Mouse (Mus musculus): ENCODE results near the gene Il1b.

Il1b gene

DNA sequence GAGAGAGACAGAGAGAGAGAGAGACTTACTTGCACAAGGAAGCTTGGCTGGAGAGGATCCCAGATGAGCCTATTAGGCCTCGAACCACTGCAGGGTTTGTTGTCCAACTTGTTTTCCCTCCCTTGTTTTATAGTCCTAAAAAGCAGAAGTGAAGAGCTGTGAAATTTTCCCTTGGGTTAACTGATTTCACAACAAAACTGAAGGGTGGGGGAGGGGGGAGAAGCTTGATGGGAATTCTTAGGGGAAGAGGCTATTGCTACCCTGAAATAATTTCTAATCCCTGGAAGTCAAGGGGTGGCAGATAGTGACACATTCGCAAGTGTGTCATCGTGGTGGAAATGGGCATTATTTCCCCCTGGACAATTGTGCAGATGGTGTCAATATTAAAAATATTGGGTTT, at the start of gene Il1b:
Gene Il1b (minus strand): TSS at position 101 of the 400 bp plus-strand sequence.
- no peak for DNase-seq (ENCODE audit: low spot score in 2 of 2)

DNA sequence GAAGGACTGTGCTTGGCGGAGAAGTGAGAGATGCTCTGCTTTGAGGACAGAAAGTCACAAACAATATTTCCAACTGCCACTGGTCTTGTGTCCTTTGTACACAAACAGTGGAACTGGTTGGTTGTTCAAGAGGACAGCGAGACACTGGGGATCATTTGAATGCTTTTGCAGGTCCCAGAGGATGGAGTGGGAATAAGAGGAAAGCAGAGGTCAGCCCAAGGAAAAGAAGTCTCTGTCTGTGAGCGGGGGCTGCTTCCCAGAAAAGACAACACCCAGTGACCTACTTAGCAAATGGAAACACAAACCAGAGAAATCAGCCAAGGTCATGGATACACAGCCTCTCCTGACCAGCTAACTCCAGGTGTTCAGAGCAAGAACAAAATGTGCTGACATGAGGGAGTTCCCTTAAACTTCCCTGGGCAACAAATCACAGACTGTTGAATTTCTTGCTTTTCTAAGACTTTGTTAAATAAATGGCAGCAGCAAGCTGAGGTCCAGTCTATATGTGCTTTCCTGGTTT, 48.5 kb upstream of the Il1b start:
- DNase-seq (ENCODE audit: low spot score in 2 of 2) = no peak

DNA sequence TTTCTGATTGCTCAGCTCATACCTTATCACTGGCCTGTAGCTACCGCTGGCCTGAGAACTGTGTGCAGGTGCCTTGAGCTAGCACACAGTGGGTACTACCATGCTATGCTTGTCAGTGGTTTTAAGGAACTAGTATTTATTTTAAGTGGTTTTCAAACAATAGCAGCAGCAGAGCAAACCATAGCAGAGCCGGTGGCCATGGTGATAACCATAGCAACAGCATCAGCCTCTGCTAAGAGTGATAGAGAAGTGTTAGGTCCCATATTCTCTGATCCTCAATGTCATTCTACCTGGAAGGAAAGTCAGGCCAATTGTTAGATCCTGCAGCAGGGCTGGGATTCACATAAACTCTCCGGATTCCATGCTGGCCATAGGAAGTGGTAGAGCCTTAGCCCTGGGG, 43.7 kb upstream of the Il1b start:
- peak in 1 of 2 experiments; percentile 23 for DNase-seq (ENCODE audit: low spot score in 2 of 2)

DNA sequence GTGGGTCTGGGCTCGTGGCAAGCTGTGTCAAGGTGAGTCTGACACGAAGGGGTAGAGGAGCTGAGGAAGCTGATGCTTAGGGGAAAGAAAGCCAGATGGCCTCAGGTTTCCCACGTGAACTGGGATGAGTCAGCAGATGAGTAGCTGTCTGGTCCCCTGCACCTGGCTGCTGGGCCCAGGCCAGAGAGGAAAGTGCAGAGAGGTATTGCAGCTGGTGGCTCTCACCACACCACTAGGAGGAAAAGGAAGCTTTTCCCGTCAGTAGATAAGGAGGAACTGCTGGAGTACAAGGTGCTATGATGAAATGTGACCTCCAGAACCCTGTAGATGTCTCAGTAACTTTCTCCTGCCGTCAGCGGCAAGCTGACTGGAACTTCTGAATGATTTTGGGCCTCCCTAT, 42.5 kb upstream of the Il1b start:
- peak in 1 of 2 experiments; percentile 24 for DNase-seq (ENCODE audit: low spot score in 2 of 2)

DNA sequence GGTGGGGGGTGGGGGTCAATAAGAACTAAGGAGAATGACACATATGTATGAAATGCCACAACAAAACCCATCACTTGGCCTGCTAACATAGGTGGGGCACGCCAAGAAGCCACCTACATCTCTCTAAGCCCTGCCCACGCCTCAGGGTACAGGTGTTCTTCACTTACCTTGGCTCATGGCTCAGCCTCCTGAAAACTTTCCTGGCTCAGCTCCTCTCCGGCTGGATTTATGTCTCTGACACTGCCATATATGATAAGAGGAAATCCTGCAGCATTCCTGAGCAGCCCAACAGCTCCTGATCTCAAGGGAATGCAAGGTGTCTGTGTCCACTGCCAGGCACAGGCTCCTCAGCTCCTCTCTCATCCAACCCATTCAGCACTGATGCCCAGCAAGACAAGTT, 40.7 kb upstream of the Il1b start:
- DNase-seq (ENCODE audit: low spot score in 2 of 2) = no peak

DNA sequence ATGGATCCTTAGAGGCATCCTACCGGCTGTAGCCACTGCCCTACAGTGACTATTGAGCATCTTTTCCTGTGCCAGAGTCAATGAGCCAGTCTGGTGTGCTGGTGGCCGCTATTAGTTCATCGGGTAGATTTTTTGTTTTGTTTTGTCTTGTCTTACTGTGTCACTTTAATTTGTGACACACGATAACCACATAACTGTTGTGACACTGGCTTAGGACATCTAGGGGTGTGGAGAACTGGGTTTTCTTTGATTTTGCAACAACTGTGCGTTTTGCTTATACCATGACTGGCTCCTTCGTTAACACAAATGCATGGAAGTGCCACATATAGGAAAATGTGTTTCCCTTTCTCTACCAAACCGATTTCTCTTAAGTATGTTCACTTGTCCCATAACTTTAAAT, 39.4 kb upstream of the Il1b start:
- no peak for DNase-seq (ENCODE audit: low spot score in 2 of 2)

DNA sequence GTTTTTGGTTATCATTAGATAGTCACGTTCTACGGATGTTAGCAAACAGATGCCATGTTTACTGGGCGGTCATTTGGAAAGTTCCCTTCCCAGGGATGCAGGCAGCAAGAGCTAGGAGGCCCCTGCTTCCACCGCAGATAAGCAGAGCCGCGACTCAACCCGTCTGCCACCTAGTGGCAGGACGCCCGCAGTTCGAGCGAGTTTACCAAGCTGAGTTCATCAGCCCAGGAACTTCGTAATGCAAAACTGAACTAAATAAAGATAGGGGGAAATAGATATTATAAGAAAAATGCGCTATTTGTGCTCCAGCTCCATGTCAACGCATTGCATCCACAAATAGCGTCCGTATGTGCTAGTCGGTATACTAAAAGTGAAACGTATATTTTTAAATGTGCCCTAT, 37.5 kb upstream of the Il1b start:
- DNase-seq (ENCODE audit: low spot score in 2 of 2) = peak; percentile 30 to 90

DNA sequence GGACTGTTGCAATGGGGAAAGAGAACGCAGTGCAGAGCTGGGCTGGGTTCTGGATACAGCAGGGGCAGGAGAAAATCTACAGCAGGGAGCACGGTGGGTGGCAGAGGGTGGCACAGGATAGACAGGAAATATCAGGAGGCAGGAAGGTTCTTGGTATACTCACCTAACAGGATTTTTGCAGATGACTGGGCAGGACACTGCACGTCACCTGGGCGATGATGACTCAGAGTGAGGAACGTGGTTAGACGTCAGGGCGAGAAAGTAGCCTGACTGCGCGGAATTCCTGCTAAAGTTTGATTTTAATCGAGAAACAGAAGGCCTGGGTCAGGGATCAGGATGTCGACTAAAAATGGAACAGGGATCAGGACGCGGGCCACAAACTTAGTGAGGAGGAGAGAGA, 36.7 kb upstream of the Il1b start:
- DNase-seq (ENCODE audit: low spot score in 2 of 2) = no peak

DNA sequence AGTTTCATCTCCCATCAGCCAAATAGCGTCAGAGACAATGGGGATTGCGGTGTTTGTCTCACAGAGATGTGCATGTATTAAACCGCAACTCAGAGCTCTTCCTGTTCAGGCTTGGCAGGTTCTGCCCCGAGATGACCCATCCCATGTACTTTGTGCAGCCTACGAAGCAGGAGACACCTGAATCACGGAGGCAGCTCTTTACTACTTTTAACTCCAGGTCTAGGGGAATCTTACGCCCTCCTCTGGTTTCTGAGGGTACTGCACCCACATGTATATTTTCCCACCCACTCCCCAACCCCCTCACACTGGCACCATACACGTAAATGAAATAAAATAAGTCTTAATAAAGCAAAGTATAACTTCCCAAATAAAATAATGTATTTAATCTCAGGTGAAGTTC, 35.6 kb upstream of the Il1b start:
- no peak for DNase-seq (ENCODE audit: low spot score in 2 of 2)

DNA sequence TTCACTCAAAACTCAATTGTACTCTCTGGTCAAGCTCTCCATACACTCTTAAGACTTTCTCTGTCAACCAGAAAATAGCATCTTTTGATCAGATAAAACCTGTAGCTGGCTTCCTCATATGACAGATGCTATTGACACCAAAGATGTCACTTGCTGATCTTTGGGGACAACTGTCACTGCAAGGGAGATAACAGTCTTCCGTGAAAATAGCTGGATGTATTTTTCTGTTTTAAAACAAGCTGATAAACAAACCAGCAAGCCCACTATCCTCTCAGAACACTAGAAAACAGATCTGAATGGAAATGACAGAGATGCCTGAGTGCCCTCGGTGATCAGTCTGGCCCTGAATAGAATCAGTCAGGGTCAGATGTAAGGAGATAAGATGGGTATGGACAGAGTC, 32.8 kb upstream of the Il1b start:
- no peak for DNase-seq (ENCODE audit: low spot score in 2 of 2)

DNA sequence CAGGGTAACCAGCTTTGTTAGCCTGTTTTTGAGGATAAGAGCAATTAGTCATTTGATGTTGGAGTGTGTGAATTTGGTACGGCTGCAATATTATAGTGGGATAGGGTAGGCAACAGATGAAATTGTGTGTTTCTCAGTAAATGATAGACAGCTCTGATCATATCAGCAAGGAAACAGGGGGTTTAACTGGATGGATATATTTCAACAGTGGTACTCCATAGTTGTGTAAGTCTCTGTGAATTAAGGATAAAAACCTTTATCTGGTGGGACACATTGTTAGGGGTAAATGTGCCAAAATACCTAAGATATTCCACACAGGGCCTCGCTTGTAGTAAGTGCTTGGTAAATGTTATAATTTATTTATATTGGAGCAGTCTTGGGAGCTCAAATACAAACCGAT, 31.4 kb upstream of the Il1b start:
- no peak for DNase-seq (ENCODE audit: low spot score in 2 of 2)

DNA sequence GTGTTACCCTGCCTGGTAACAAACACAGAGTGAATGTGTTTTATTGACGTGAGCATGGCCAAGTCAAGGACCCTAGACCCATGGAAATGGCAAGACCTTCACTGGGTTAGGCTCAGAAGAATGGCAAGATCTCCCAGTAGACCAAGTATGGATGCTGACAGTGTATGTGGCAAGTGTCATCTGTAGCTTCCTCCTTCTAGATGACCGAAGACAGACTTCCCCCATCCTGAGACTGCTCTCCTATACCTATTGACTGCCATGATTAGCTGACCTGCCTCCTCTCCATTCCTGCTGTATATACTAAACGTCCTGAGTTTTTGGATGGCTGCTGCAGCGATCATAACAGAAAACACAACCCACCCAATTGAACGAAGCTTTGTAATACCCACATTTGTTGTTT, 30.9 kb upstream of the Il1b start:
- DNase-seq (ENCODE audit: low spot score in 2 of 2) = no peak

DNA sequence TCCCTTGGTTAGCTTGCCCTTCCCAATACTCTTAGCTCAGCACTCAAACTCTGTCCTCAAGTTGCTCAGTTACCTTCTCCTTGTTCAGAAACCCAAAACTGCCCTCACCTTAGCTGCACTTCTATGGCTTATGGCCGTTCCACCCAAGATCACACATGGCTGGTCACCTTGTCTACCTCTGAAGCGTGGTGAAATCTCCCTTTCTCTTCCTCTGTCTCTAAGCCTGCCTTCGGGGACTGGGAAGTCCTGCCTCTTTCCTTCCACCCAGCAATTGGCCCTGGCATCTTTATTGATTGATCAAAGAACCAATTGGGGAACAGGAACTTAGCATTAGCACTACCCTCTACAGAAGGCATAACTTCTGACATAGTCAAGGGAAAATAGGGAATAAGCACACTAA, 27.2 kb upstream of the Il1b start:
- DNase-seq (ENCODE audit: low spot score in 2 of 2) = no peak

DNA sequence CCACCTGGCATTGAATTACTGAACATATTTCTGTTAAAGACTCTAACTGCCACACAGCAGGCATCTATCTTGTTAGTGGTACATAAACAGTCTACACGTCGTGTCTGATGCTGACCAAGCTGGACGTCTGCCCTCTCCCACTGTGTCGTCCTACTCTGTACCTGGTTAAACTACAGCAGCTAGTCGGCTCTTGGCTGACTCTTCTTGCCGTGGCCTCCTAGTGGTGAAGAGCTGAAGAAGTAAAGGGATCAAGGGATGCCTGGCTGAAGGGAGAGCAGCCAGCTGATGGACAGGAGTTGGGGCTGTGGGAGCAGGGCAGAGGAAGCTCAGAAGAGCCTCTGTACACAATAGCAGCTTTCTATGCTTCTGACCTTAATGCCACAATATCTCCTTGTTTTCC, 22.6 kb upstream of the Il1b start:
- DNase-seq (ENCODE audit: low spot score in 2 of 2) = no peak

DNA sequence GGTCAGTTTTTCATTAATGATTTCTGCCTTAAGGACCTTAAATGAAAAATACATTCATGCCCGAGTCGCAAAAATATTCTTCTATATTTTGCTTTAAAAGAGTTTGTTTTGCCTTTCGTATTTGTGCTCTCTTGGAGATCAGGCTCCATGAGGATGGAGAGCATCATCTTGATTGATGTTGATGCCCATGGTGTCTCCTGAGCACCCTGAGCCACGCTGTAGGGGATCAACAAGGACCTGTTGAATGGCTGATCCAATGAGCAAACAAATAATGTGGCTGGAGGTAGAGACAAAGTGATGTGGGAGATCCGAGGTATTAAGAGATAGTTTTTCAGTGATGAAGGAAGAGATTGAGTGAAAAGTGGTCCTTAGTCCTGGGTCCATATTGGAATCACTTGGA, 19.2 kb upstream of the Il1b start:
- DNase-seq (ENCODE audit: low spot score in 2 of 2) = no peak

DNA sequence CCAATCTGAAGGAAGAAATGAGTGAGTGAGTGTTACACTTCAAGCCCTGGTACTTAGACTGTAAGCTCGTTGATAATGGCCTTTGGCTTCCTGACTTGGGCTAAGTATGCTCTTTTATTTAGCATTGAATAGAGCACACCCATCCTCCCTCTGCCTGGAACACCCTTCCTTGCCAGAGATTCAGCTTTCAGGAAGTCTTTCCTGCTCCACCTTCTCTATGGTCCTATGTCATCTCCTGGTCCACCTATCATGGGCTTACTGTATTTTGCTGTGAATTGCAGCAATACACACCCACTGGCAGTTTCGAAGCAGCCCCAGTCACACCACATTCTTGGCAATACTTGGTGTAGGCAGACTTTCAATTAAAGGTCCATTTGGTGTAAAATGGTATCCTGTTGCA, 18.4 kb upstream of the Il1b start:
- no peak for DNase-seq (ENCODE audit: low spot score in 2 of 2)

DNA sequence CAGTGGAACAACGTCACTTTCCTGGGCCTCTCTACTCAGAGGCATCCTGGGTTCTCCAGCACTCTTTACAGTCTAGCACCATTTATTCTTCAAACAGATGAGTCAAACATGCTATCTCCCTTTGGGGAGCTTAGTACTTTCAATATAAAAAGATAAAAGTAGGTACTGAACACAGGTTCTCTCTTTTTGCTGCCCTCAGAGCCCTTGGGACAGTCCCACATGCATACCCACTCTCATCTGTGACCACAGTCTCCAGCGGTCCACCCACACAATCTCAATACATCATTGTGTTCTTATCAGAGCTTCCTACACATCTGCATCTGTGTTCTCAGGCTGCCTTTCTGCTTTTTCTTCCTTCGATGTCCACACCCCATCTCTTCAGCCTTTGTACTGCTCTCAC, 14.4 kb upstream of the Il1b start:
- DNase-seq (ENCODE audit: low spot score in 2 of 2) = no peak

DNA sequence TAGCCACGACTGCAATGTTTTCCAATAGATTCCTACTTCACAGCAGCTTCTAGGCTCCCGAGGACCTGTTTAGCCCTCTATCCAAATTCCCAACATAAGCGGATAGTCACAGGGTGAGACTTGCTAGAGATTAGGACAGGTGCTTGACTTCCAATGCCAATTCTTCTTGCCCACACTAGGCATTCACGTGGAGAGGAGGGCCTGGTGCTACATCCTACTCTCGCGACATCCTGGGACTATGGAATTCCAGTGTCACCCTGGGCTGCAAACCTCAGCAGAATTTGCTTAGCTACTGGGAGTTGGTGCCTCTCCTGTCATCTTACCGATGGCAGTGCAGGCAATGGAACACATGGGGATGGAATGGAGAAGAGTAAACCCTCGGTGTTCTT, 13.3 kb upstream of the Il1b start:
- DNase-seq (ENCODE audit: low spot score in 2 of 2) = no peak

DNA sequence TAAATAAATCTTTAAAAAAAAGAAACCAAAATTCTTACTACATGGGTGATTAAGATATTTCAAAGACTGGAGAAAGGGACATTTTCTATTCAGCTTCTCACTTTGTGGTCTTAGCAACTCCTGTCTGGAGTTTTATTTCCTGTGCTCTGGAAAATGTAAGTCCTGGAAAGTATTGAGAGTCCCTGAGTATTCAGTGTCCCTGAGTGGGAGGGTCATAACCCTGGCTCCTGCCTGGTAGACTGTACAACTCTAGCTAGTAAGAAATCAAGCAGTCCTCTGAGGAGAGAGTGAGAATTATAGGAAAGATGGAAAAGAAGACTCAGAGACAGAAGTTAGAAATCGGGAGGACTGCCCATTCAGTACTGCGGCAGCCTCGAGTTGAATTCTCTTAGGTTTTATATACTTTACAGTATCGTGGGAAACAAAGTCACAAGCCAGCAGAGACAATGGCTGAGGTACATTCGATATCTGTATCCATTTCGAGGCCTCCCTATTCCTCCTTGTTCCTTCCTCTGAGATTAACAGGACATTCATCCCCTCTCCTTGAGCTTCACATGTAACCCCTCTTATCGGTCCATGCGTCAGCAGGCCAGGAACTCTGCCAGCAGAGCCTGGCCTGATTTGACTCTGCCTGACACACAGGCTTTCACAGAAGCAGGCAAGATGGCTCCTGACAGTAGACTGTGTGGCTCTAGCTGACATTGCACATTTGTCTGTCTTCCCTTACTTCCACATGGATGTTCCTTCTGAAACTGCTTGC, 12.8 kb upstream of the Il1b start:
- no peak for DNase-seq (ENCODE audit: low spot score in 2 of 2)

DNA sequence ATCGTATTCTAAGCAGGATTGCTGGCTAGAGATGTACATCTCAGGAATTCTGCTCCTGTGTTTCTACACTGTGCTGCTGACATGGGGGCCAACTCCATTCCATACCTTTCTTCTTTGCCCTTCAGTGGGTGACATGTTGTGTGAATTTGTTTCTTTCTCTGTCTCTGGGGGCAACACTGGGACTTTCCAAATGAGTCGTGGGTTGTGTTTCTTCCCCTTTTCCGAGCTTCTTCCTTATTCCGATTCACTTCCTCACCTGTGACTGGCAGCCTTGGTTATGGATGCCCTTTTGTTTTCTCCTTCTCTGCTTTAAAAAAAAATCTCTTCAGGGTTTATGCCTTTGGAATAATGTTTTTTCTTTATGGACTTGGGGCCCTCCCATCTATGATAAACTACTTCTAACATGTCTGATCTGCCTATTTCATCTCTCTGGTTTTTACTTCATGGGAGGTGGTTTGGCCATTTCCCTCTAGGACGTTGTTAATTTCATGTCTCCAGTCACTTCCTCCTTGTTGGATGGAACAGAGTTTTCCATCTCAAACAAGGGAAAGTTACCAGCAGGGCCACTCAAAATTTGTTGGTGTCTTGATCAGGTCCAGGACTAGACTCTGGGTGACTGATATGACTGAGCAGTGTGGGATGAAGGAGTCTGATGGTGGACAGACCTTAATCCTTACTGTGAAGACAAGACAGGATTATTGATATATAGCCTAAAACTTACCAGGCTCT, 10.0 kb upstream of the Il1b start:
- no peak for DNase-seq (ENCODE audit: low spot score in 2 of 2)

DNA sequence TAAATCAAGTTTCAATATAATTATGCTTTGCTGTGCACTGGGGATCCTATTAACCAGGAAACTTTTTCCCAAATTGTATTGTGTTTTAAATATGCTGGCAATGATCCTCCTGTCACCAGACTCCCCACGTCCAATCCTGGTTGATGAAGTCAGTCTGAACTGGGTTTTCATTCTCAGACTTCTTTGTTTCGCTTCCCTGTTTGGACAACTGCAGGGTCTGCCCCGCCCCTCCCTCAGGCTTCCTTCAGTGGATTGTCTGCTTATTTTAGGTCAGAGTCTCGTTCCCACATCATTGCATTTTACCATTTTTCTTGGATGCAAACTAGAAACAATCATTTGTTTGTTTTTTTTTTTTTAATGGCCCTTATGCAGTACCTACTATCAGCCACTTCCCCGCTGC, 9.3 kb upstream of the Il1b start:
- DNase-seq (ENCODE audit: low spot score in 2 of 2) = no peak

DNA sequence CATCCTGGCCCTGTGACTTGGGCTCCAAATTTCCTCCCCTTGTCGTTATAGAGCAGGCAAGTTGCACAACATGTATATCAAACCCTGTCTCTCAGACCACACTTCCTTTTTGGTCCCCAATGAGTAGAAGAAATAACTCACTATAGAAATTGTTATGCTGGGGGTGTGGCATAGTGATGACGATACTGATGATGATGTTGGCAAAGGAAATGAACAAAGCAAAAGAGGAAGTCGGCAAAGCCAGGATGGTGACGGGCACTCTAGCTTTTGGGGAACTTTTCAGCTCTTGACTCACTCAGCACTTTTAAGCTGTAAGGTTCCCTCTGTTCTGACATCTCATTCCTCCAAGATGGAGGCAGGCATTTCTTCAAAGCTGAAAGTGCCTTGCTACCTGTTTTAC, 2.4 kb upstream of the Il1b start:
- DNase-seq (ENCODE audit: low spot score in 2 of 2) = no peak

DNA sequence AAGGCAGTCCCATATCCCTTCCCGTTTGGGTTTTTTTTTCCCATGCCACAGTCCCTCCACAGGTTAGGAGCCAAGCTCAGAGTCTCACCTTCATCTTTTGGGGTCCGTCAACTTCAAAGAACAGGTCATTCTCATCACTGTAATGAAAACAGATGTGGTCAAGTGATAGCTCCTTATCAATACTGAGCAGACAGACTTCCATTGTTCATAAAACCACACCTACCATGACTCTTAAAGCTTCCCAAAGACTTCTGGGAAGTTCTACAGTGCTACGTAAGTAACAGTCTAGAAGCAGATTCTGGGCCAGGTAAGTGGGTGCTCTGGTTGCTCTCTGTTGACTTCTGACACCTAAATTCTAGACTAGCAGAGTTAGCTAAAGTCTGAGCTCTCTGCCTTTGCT, 1.3 kb downstream of the Il1b start:
- no peak for DNase-seq (ENCODE audit: low spot score in 2 of 2)

All from left cerebral cortex, adult 9 months (tissue).